Mouse (Mus musculus): Measurements from ENCODE around the gene Rer1. TPM values are rescaled to one million over a fixed set of nuclear protein-coding genes. Genes with fewer than 3 reads are reported as not detected.

Gene Rer1
- total and polyA plus RNA-seq, 3 experiments, result 125 to 212 (median 209) TPM

GRCm38 (mm10) chr4:155098572-155098971 lies 12.4 kb upstream of the Rer1 start:
- Histone ChIP-seq H3K4me3 (ENCODE audit: low read depth, low read length) (no peak overlapping the region), H3K36me3 (replicated peaks) (peaks cover 19% of the 10 kb centered on the region), H3K27me3 (ENCODE audit: insufficient read depth, low read length) (peaks cover 54% of the 10 kb centered on the region), H3K4me1 (ENCODE audit: insufficient read depth, low read depth, low read length) (peaks cover 26% of the 10 kb centered on the region), H3K9me3 (replicated peaks) (no peaks in the 10 kb centered on the region)
- DNase-seq (ENCODE audit: low spot score) (no peak), ATAC-seq (ENCODE audit: extremely low read depth, insufficient number of reproducible peaks, low FRiP score, poor library complexity, severe bottlenecking) (no peak)
- TF ChIP-seq GATA1 (IDR thresholded peaks at IDR 0.05; ENCODE audit: borderline replicate concordance, low read length), result no peak
- TF ChIP-seq CTCF (IDR thresholded peaks at IDR 0.05; ENCODE audit: low read depth, low read length), result no peak

- H3K27me3 ChIP-seq (ENCODE audit: insufficient read depth, low read length), result peaks cover 54% of the 10 kb centered on the region
- H3K36me3 ChIP-seq (replicated peaks), result peaks cover 30% of the 10 kb centered on the region
- no peaks in the 10 kb centered on the region for H3K9me3 ChIP-seq (replicated peaks)
- TF ChIP-seq GATA1 (IDR thresholded peaks at IDR 0.05; ENCODE audit: borderline replicate concordance, low read length) (no peak), POLR2AphosphoS5 (IDR thresholded peaks at IDR 0.05; ENCODE audit: insufficient replicate concordance, low read depth, low read length) (no peak), CTCF (IDR thresholded peaks at IDR 0.05; ENCODE audit: low read depth, low read length) (no peak), TAL1 (conservative IDR thresholded peaks at IDR 0.05; ENCODE audit: low read depth, low read length) (no peak), GATA2 (IDR thresholded peaks at IDR 0.05; ENCODE audit: borderline replicate concordance, low read depth, low read length) (no peak)
- no peak for ATAC-seq (ENCODE audit: extremely low read depth, insufficient number of reproducible peaks, low FRiP score, poor library complexity, severe bottlenecking)
- H3K4me1 ChIP-seq (ENCODE audit: insufficient read depth, low read depth, low read length), result peaks cover 26% of the 10 kb centered on the region
- no peak overlapping the region for H3K4me3 ChIP-seq (ENCODE audit: low read depth, low read length)
- no peak for DNase-seq (ENCODE audit: low spot score)
Measured at GRCm38 (mm10) chr4:155097452-155097851, 11.3 kb upstream of the Rer1 start.

DNA sequence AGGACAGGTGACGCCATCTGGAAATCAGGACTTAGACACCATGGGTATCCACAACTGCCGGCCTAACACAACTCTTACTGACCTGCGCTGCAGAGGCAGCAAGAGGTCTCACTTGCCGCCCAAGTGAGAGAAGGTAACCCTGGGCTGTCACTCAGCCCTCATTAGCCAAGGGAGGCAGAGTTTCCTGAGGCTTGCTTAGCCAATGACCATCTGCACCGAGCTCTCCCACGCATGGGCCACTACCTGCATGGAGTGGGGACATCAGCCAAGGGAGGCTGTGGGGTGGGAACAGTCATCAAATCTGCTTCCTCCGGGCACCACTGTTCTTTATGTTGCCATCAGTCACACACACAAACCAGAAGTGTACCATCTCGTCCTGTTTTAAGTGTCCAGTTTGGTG lies 9.8 kb upstream of the Rer1 start:
- ATAC-seq (ENCODE audit: extremely low read depth, insufficient number of reproducible peaks, low FRiP score, poor library complexity, severe bottlenecking) (no peak), DNase-seq (ENCODE audit: low spot score) (no peak)
- peaks cover 25% of the 10 kb centered on the region for H3K4me1 ChIP-seq (ENCODE audit: insufficient read depth, low read depth, low read length)
- TF ChIP-seq GATA1 (IDR thresholded peaks at IDR 0.05; ENCODE audit: borderline replicate concordance, low read length), result no peak
- no peaks in the 10 kb centered on the region for H3K9me3 ChIP-seq (replicated peaks)
- H3K4me3 ChIP-seq (ENCODE audit: low read depth, low read length), result no peak overlapping the region
- peaks cover 44% of the 10 kb centered on the region for H3K27me3 ChIP-seq (ENCODE audit: insufficient read depth, low read length)
- peaks cover 43% of the 10 kb centered on the region for H3K36me3 ChIP-seq (replicated peaks)

GRCm38 (mm10) chr4:155095238-155095900 lies 9.2 kb upstream of the Rer1 start:
- DNase-seq (ENCODE audit: low spot score), result peak; percentile 80
- H3K4me3 ChIP-seq (ENCODE audit: low read depth, low read length), result no peak overlapping the region
- no peak for TF ChIP-seq GATA2 (IDR thresholded peaks at IDR 0.05; ENCODE audit: borderline replicate concordance, low read depth, low read length)
- TF ChIP-seq CTCF (IDR thresholded peaks at IDR 0.05; ENCODE audit: low read depth, low read length), result peak; percentile 86
- H3K4me1 ChIP-seq (ENCODE audit: insufficient read depth, low read depth, low read length), result peaks cover 26% of the 10 kb centered on the region
- peaks cover 49% of the 10 kb centered on the region for H3K36me3 ChIP-seq (replicated peaks)
- no peaks in the 10 kb centered on the region for H3K9me3 ChIP-seq (replicated peaks)
- H3K27me3 ChIP-seq (ENCODE audit: insufficient read depth, low read length), result peaks cover 42% of the 10 kb centered on the region
- ATAC-seq (ENCODE audit: extremely low read depth, insufficient number of reproducible peaks, low FRiP score, poor library complexity, severe bottlenecking), result peak; percentile 65

- peaks cover 23% of the 10 kb centered on the region for H3K4me1 ChIP-seq (ENCODE audit: insufficient read depth, low read depth, low read length)
- DNase-seq (ENCODE audit: low spot score) (peak; percentile 66), ATAC-seq (ENCODE audit: extremely low read depth, insufficient number of reproducible peaks, low FRiP score, poor library complexity, severe bottlenecking) (0 out of 2 replicates have a peak, but pooled peaks have one; percentile 51)
- H3K36me3 ChIP-seq (replicated peaks), result peaks cover 56% of the 10 kb centered on the region
- peaks cover 35% of the 10 kb centered on the region for H3K27me3 ChIP-seq (ENCODE audit: insufficient read depth, low read length)
- no peak for TF ChIP-seq GATA1 (IDR thresholded peaks at IDR 0.05; ENCODE audit: borderline replicate concordance, low read length)
- no peak for TF ChIP-seq POLR2AphosphoS5 (IDR thresholded peaks at IDR 0.05; ENCODE audit: insufficient replicate concordance, low read depth, low read length)
- TF ChIP-seq CTCF (IDR thresholded peaks at IDR 0.05; ENCODE audit: low read depth, low read length), result peak; percentile 92
- TF ChIP-seq GATA2 (IDR thresholded peaks at IDR 0.05; ENCODE audit: borderline replicate concordance, low read depth, low read length), result no peak
- TF ChIP-seq TAL1 (conservative IDR thresholded peaks at IDR 0.05; ENCODE audit: low read depth, low read length), result no peak
- H3K9me3 ChIP-seq (replicated peaks), result no peaks in the 10 kb centered on the region
- no peak overlapping the region for H3K4me3 ChIP-seq (ENCODE audit: low read depth, low read length)
Measured at GRCm38 (mm10) chr4:155094565-155094964, 8.4 kb upstream of the Rer1 start.

DNA sequence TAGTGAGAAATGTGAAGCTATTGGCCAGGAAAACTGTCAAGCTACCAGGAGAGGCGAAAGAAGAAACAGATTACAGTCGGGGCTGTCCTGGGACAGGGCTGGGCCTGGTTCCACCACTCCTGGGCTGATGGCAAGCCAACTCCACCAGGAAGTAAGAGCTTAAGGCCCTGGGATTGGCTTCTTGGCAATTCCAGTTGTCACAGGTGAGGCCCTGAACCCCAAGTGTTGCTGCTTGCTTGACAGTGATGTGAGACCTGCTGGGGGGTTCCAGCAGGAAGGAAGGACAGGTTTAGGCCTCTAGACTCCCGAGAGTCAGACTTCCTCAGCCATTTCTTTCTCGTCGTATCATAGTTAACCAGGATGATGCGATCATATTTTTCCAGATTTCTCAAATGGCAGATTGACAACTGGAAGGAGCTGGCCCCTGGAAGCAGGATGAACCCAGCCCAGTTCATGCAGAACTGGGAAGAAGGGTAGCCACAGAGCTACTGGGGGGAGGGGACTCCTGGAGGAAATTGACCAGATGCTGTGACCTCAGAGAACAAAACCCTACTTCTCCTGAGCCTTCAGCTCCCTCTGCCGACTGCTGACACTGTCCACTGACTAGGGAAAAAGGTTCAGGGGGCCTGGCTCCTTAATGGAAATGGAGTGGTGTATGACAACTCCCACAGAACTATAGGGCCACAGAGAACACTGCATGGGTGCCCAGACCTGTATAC lies 7.4 kb upstream of the Rer1 start:
- Histone ChIP-seq H3K36me3 (replicated peaks) (peaks cover 65% of the 10 kb centered on the region), H3K9me3 (replicated peaks) (no peaks in the 10 kb centered on the region), H3K27me3 (ENCODE audit: insufficient read depth, low read length) (peaks cover 27% of the 10 kb centered on the region), H3K4me1 (ENCODE audit: insufficient read depth, low read depth, low read length) (peaks cover 25% of the 10 kb centered on the region), H3K4me3 (ENCODE audit: low read depth, low read length) (no peak overlapping the region)
- no peak for TF ChIP-seq CTCF (IDR thresholded peaks at IDR 0.05; ENCODE audit: low read depth, low read length)
- no peak for TF ChIP-seq GATA2 (IDR thresholded peaks at IDR 0.05; ENCODE audit: borderline replicate concordance, low read depth, low read length)
- no peak for TF ChIP-seq TAL1 (conservative IDR thresholded peaks at IDR 0.05; ENCODE audit: low read depth, low read length)
- no peak for TF ChIP-seq GATA1 (IDR thresholded peaks at IDR 0.05; ENCODE audit: borderline replicate concordance, low read length)
- TF ChIP-seq POLR2AphosphoS5 (IDR thresholded peaks at IDR 0.05; ENCODE audit: insufficient replicate concordance, low read depth, low read length), result no peak
- DNase-seq (ENCODE audit: low spot score) (no peak), ATAC-seq (ENCODE audit: extremely low read depth, insufficient number of reproducible peaks, low FRiP score, poor library complexity, severe bottlenecking) (no peak)
